Mouse (Mus musculus): Measurements from ENCODE around the gene Tex14.
"Not testable (repeated sequence)": the region's sequence is repeated elsewhere in the genome, so short reads cannot be mapped to it uniquely, and the experiment has no call there.

Gene Tex14

GRCm38 (mm10) chr11:87448476-87449199 is 43.8 kb downstream of the Tex14 start:
- DNase-seq (ENCODE audit: low spot score in 2 of 2) = peak in 1 of 2 experiments; percentile 26

- no peak for DNase-seq (ENCODE audit: low spot score in 2 of 2)
These were observed 44.3 kb downstream of the Tex14 start for GRCm38 (mm10) chr11:87449200-87449547.

GRCm38 (mm10) chr11:87449847-87450246 is 45.0 kb downstream of the Tex14 start:
- DNase-seq (ENCODE audit: low spot score in 2 of 2) = not testable (repeated sequence)

GRCm38 (mm10) chr11:87452779-87453178 is 47.9 kb downstream of the Tex14 start:
- DNase-seq (ENCODE audit: low spot score in 2 of 2) = not testable (repeated sequence)

GRCm38 (mm10) chr11:87453216-87454034 is 48.6 kb downstream of the Tex14 start:
- DNase-seq (ENCODE audit: low spot score in 2 of 2) = no peak

- no peak for DNase-seq (ENCODE audit: low spot score in 2 of 2)
These were observed 49.3 kb downstream of the Tex14 start for GRCm38 (mm10) chr11:87454035-87454690.

- no peak for DNase-seq (ENCODE audit: low spot score in 2 of 2)
These were observed 50.7 kb downstream of the Tex14 start for GRCm38 (mm10) chr11:87455573-87455972.

GRCm38 (mm10) chr11:87455984-87456383 is 51.1 kb downstream of the Tex14 start:
- no peak for DNase-seq (ENCODE audit: low spot score in 2 of 2)

- DNase-seq (ENCODE audit: low spot score in 2 of 2) = no peak
These were observed 55.7 kb downstream of the Tex14 start for GRCm38 (mm10) chr11:87460566-87460965.

- peak; percentile 76 for DNase-seq (ENCODE audit: low spot score in 2 of 2)
These were observed 57.1 kb downstream of the Tex14 start for GRCm38 (mm10) chr11:87461780-87462460.

- DNase-seq (ENCODE audit: low spot score in 2 of 2) = peak in 1 of 2 experiments; percentile 31
These were observed 57.8 kb downstream of the Tex14 start for GRCm38 (mm10) chr11:87462461-87463242.

GRCm38 (mm10) chr11:87463243-87463540 is 58.3 kb downstream of the Tex14 start:
- DNase-seq (ENCODE audit: low spot score in 2 of 2) = no peak

GRCm38 (mm10) chr11:87463792-87464430 is 59.0 kb downstream of the Tex14 start:
- DNase-seq (ENCODE audit: low spot score in 2 of 2) = not testable (repeated sequence)

GRCm38 (mm10) chr11:87465990-87466593 is 61.2 kb downstream of the Tex14 start:
- no peak for DNase-seq (ENCODE audit: low spot score in 2 of 2)

- DNase-seq (ENCODE audit: low spot score in 2 of 2) = no peak
These were observed 62.8 kb downstream of the Tex14 start for GRCm38 (mm10) chr11:87467491-87468277.

GRCm38 (mm10) chr11:87468278-87468655 is 63.4 kb downstream of the Tex14 start:
- DNase-seq (ENCODE audit: low spot score in 2 of 2) = no peak

- no peak for DNase-seq (ENCODE audit: low spot score in 2 of 2)
These were observed 63.9 kb downstream of the Tex14 start for GRCm38 (mm10) chr11:87468706-87469315.

- DNase-seq (ENCODE audit: low spot score in 2 of 2) = peak; percentile 61 to 63
These were observed 66.2 kb downstream of the Tex14 start for GRCm38 (mm10) chr11:87470807-87471698.
